Mouse (Mus musculus): Measurements from ENCODE around the gene Clcn1.

DNA sequence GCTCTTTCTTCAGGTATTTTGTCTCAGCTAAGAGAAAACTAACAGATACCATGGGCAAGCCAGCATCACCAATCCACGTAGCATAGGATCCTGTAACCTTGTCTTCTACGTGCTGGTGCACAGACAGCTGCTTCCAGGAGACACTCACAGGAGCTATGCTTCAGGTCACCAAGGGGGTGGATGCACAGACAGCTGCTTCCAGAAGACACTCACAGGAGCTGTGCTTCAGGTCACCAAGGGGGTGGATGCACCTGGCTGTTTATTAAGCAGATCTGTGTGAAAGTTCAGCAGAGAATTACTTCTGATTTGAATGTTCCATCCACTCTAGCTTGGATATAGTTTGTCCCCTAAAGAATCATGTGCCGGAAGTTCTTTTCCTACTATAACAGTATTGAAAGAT lies 44.5 kb downstream of the Clcn1 start:
- TF ChIP-seq CTCF (IDR thresholded peaks at IDR 0.05; ENCODE audit: low read depth, low read length) (no peak), POLR2A (IDR thresholded peaks at IDR 0.05; ENCODE audit: extremely low read depth, insufficient read depth, low read length) (no peak)
